Mouse (Mus musculus) heart, postnatal 10 days (tissue): ENCODE data around the gene Abcd3. TPM values are rescaled to one million over a fixed set of nuclear protein-coding genes. Genes with fewer than 3 reads are reported as not detected.
"Not testable (repeated sequence)": the region's sequence is repeated elsewhere in the genome, so short reads cannot be mapped to it uniquely, and the experiment has no call there.

Experiments used
- DNase-seq, 2 experiments: peaks; one replicate each; pipeline ENCODE4 v3.0.0; 2021
- intact Hi-C: fragments of 180-260 bp; cut with DNase I; formaldehyde crosslinking; loops from one replicate; pipeline ENCODE4 v1.15.1; 2025
- total RNA-seq, 2 experiments: library from RNA; stranded (reverse); gene quantifications; 2 replicates each; pipeline ENCODE4 v1.2.3; 2021

The Abcd3 gene
- total RNA-seq, 2 experiments from 2014 or later = 79.9 to 90.2 TPM

GRCm38 (mm10) chr3:121741186-121741848, 73.8 kb downstream of the Abcd3 start:
- DNase-seq, intact Hi-C loops: not testable (repeated sequence)

- intact Hi-C loops = loop anchor here (5.0 to 10.0 kb wide), 2 partner anchors 432 to 565 kb away; partner anchors contain the start of gene Rwdd3
- DNase-seq = no peak
These were observed 75.5 kb downstream of the Abcd3 start for GRCm38 (mm10) chr3:121739489-121740213.

- DNase-seq = no peak
- intact Hi-C loops = loop anchor here (5.0 to 10.0 kb wide), 2 partner anchors 432 to 564 kb away; partner anchors contain the start of gene Rwdd3
These were observed 76.3 kb downstream of the Abcd3 start for GRCm38 (mm10) chr3:121738742-121739342.

- DNase-seq = no peak
- intact Hi-C loops = loop anchor here (2.0 to 10.0 kb wide), 4 partner anchors 101 to 563 kb away; partner anchors contain the start of gene Rwdd3
These were observed 77.2 kb downstream of the Abcd3 start for GRCm38 (mm10) chr3:121737901-121738300.

GRCm38 (mm10) chr3:121737453-121737852, 77.6 kb downstream of the Abcd3 start:
- DNase-seq = peak; percentile 38 to 77
- intact Hi-C loops = loop anchor here (2.0 to 10.0 kb wide), 4 partner anchors 101 to 563 kb away; partner anchors contain the start of gene Rwdd3

GRCm38 (mm10) chr3:121736025-121736744, 78.9 kb downstream of the Abcd3 start:
- intact Hi-C loops = loop anchor here (2.0 to 10.0 kb wide), 4 partner anchors 99 to 561 kb away; partner anchors contain the start of gene Rwdd3
- DNase-seq = peak; percentile 90

- intact Hi-C loops = loop anchor here (5.0 to 10.0 kb wide), 2 partner anchors 428 to 561 kb away; partner anchors contain the start of gene Rwdd3
These were observed 79.6 kb downstream of the Abcd3 start for GRCm38 (mm10) chr3:121735542-121735941.

GRCm38 (mm10) chr3:121729678-121730077, 85.4 kb downstream of the Abcd3 start:
- intact Hi-C loops = loop anchor here (10.0 kb wide), 1 partner anchor 555 kb away; the partner anchor contains the start of gene Rwdd3

More at GRCm38 (mm10) chr3:121735542-121735941, 79.6 kb downstream of the Abcd3 start:
- DNase-seq = no peak

DNA sequence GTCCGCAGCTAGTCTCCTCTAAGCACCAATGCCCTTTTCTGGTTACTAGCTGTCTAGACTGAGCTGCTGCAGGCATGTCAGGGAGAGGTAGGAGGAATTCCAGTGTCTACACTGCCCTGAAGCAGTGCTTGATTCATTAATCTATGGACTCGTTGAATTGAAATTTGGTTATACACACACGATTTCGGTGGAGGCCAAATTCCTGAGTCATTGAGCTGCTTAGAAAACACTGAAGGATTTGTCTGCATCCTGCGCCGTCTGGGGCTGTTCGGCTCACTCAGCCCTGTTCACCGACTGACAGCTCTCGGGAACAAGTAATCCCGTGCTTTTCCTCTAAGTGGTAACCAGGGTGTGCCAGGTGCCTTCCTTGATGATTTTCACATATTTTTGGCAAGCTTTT, 89.5 kb downstream of the Abcd3 start:
- peak in 1 of 2 experiments; percentile 19 for DNase-seq
- intact Hi-C loops = no loop called here

More at GRCm38 (mm10) chr3:121729678-121730077, 85.4 kb downstream of the Abcd3 start:
- no peak for DNase-seq

DNA sequence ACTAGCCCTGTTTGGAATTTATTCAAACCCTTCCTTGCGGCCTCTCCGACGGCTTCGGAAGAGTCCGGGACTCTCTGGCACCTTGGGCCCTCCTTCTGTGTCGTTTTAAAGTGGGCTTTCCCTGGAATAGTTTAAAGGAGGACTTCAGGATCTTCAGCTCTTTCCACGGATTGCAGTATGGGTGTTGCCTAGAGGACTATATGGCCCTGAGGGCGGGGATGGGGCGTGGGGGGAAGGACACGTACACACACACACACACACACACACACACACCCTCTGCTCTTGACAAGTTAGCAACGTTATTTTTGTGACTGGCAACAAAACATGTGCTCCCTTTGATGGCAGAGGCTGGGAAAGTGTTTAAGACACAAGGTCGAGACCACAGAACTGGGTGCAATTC, 90.5 kb downstream of the Abcd3 start:
- intact Hi-C loops = no loop called here

DNA sequence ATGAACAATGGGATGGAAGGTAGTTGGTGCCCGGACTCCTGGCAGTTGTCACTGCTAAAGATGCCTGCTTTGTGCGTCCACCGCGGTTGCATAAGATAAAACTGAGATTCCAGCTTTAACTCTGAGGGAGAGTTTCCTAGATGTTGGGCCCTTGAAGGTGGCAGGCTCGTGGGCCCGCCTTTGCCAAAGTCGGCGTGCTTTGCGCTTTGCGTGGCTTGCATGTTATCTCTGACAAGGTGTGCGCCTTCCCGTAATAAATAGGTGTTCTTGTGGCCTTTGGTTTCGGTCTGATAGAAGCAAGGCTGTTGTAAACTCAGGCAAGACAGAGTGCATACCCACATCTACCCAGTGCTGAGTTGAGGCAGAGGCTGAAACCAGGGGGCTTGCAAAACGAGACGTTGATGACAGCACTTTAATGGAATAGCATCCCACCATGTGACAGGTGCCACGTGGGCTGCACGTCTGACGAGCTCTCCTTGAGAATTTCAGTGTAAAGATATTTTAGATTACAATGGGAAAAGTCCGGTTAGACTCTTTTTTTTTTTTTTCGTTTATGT, 91.1 kb downstream of the Abcd3 start:
- intact Hi-C loops = loop anchor here (2.0 kb wide), 1 partner anchor 87 kb away; no protein-coding TSS in a partner anchor
- DNase-seq = peak in 1 of 2 experiments; percentile 29

More for the DNA sequence above, 90.5 kb downstream of the Abcd3 start:
- no peak for DNase-seq

DNA sequence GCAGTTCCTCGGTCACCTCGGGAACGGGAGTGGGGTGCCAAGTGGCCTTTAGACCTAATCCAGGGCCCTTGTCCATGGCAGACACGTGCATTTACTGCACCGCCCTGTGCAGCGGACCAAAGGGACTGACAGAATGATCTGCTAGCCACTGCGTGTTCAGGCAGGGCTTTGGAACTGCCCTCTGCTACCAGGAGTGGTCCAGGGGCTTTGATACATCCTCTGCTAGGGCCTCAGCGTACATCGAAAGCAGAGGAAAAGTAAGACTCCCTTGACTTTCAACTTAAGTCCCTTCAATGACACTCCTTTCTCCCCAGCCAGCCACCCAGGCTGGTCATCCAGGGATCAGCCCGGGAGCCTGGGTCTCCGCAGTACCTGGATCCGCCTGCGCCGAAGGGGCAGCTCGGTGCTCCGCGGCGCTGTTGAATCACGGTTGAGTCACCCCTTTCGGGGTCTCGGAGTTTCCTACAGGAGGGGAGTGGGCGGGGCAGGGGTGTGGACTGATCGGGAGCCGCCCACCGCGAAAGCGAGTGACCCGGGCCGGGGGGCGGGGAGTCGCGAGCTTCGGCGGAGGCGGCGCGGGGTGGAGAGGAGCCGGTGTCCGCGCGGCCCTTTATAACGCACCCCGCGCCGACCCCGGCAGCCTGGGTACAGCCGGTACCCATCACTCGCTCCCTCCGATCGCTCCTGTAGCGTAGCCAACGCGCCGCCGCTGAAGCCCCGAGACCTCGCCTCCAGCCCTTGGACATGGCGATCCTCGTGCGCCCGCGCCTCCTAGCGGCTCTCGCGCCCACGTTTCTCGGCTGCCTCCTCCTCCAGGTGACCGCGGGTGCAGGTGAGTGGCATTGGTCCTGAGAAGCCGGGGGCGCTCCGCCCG, 91.9 kb downstream of the Abcd3 start, which contains the start of gene F3:
TSS of gene F3 (plus strand) at position 567 of the 874 bp plus-strand sequence.
- intact Hi-C loops = loop anchor here (2.0 kb wide), 1 partner anchor 86 kb away; no protein-coding TSS in a partner anchor

GRCm38 (mm10) chr3:121721691-121722070, 93.4 kb downstream of the Abcd3 start:
- intact Hi-C loops = loop anchor here (2.0 kb wide), 1 partner anchor 85 kb away; no protein-coding TSS in a partner anchor
- DNase-seq = no peak

More for the DNA sequence above, 91.9 kb downstream of the Abcd3 start, which contains the start of gene F3:
- DNase-seq = peak; percentile 84 to 86

GRCm38 (mm10) chr3:121720801-121721690, 94.1 kb downstream of the Abcd3 start:
- intact Hi-C loops = no loop called here
- DNase-seq = no peak

GRCm38 (mm10) chr3:121719701-121720100, 95.4 kb downstream of the Abcd3 start:
- intact Hi-C loops = no loop called here
- DNase-seq = no peak

GRCm38 (mm10) chr3:121718679-121719078, 96.4 kb downstream of the Abcd3 start:
- intact Hi-C loops = no loop called here
- no peak for DNase-seq

GRCm38 (mm10) chr3:121716480-121716879, 98.6 kb downstream of the Abcd3 start:
- intact Hi-C loops = no loop called here
- DNase-seq = no peak
